9 mouse cellular contexts compared by ENCODE assay signal in genomic region chr5:131813952-131814502, GRCm38 (mm10).
DNase-seq lines count a peak whose midpoint lies in the region; ATAC-seq and TF ChIP-seq lines count a peak whose summit lies in the region.
"Had no signal": no experiment of that assay in that cellular context is flagged by ENCODE, and none has a peak within 500 bp of the region (broad histone marks: within the 10 kb centered on the region; RNA-seq: fewer than 3 reads in every experiment).

No protein-coding gene starts in this region.

- TF ChIP-seq POLR2A in small intestine, adult 2 months (IDR thresholded peaks at IDR 0.05; ENCODE audit: low read depth, low read length) = no peak
- TF ChIP-seq POLR2A in cerebellum, adult 2 months (IDR thresholded peaks at IDR 0.05; ENCODE audit: borderline replicate concordance, insufficient read depth, low read length) = no peak

- H3K4me2 ChIP-seq in intestine, embryonic 14.5 days (ENCODE audit: low read length) = no peak overlapping the region

- no peaks in the 10 kb centered on the region for H3K27me3 ChIP-seq in intestine, embryonic 14.5 days (replicated peaks; ENCODE audit: control insufficient read depth, insufficient read depth, low read length)
- no peaks in the 10 kb centered on the region for H3K27me3 ChIP-seq in small intestine, adult 2 months (ENCODE audit: control insufficient read depth, insufficient read depth, low read length)
- no peaks in the 10 kb centered on the region for H3K27me3 ChIP-seq in cerebellum, adult 2 months (ENCODE audit: control insufficient read depth, insufficient read depth, low read length)

- H3K9me3 ChIP-seq in intestine, embryonic 14.5 days (ENCODE audit: control insufficient read depth, low read length) = no peaks in the 10 kb centered on the region

- DNase-seq in lung, postnatal 10 days = peak; percentile 34
- DNase-seq in lung, postnatal 14 days = no peak
- DNase-seq in heart, adult 18-20 months = peak; percentile 71
- DNase-seq in intestine, embryonic 14.5 days (ENCODE audit: low spot score) = no peak
- no peak for DNase-seq in cerebellum, adult 2 months
- DNase-seq in thymus, postnatal 0 days (ENCODE audit: low spot score) = no peak
- DNase-seq in frontal cortex, postnatal 10 days (ENCODE audit: low spot score in 2 of 2) = no peak
- DNase-seq: thymus, adult 18-20 months had no signal

- no peak overlapping the region for H3K9ac ChIP-seq in intestine, embryonic 14.5 days (ENCODE audit: low read length)

- no peak for TF ChIP-seq CTCF in small intestine, adult 2 months (IDR thresholded peaks at IDR 0.05; ENCODE audit: extremely low read depth, insufficient read length, insufficient replicate concordance, low read depth, low read length)
- TF ChIP-seq CTCF in cerebellum, adult 2 months (IDR thresholded peaks at IDR 0.05; ENCODE audit: borderline replicate concordance, insufficient read depth, low read depth, low read length) = no peak

- ATAC-seq in intestine, embryonic 14.5 days (replicated peaks; ENCODE audit: low FRiP score, low TSS enrichment, low read depth) = no peak

- H3K4me3 ChIP-seq in intestine, embryonic 14.5 days (ENCODE audit: low read depth, low read length) = no peak overlapping the region
- no peak overlapping the region for H3K4me3 ChIP-seq in small intestine, adult 2 months (ENCODE audit: low read depth, low read length)
- H3K4me3 ChIP-seq in cerebellum, adult 2 months (replicated peaks; ENCODE audit: insufficient read depth, low read depth, low read length) = no peak overlapping the region

- 60% methylated on average over 10 of the region's 10 CpGs for WGBS in intestine, embryonic 14.5 days
- WGBS in small intestine, adult 2 months = 34% methylated on average over 10 of the region's 10 CpGs
- WGBS in cerebellum, adult 2 months = 94% methylated on average over 10 of the region's 10 CpGs

- H3K4me1 ChIP-seq in intestine, embryonic 14.5 days (replicated peaks; ENCODE audit: control insufficient read depth, insufficient read depth, low read length) = peaks cover 14% of the 10 kb centered on the region; the same call in 1 of the 2 replicates
- H3K4me1 ChIP-seq in small intestine, adult 2 months (ENCODE audit: control insufficient read depth, insufficient read depth, insufficient read length, low read length) = peaks cover 9% of the 10 kb centered on the region; the same call in 1 of the 2 replicates
- peaks cover 5% of the 10 kb centered on the region; the same call in 1 of the 2 replicates for H3K4me1 ChIP-seq in cerebellum, adult 2 months (ENCODE audit: control insufficient read depth, insufficient read depth, low read length)

- H3K36me3 ChIP-seq in intestine, embryonic 14.5 days (ENCODE audit: control insufficient read depth, insufficient read depth, low read length) = no peaks in the 10 kb centered on the region
- no peaks in the 10 kb centered on the region for H3K36me3 ChIP-seq in small intestine, adult 2 months (ENCODE audit: control insufficient read depth, insufficient read depth, low read length)

- peak overlapping the region; percentile 54 for H3K27ac ChIP-seq in intestine, embryonic 14.5 days (ENCODE audit: low read depth)
- peak overlapping the region; percentile 26 for H3K27ac ChIP-seq in small intestine, adult 2 months (ENCODE audit: insufficient read depth, low read depth, low read length)
- no peak overlapping the region for H3K27ac ChIP-seq in cerebellum, adult 2 months (ENCODE audit: insufficient read depth, low read length)

Comparison
In these comparisons a context has a peak if more than half of its experiments do, and no peak if none do; other contexts are left out.
1. DNase-seq: peak in lung, postnatal 10 days (single experiment) and heart, adult 18-20 months (2 of 2); none in lung, postnatal 14 days (single experiment), intestine, embryonic 14.5 days (single experiment), cerebellum, adult 2 months (0 of 2), thymus, postnatal 0 days (single experiment) and frontal cortex, postnatal 10 days (0 of 2).